Mouse (Mus musculus) brain, embryonic 14.5 days (tissue): Measurements from ENCODE around the gene Gtpbp2.

Source experiments
- CTCF ChIP-seq: fragments of 200-500 bp; IDR thresholded peaks from 2 replicates; pipeline ENCODE4 v1.5.1; 2012; ENCODE audit warnings: inconsistent platforms, mild to moderate bottlenecking, moderate library complexity, borderline replicate concordance; ENCODE audit not compliant: insufficient read depth, insufficient read length; ENCODE audit errors: extremely low read depth
- POLR2A ChIP-seq: fragments of 200-500 bp; IDR thresholded peaks from 2 replicates; pipeline ENCODE4 v1.6.1; 2012; ENCODE audit warnings: mild to moderate bottlenecking, inconsistent platforms, borderline replicate concordance; ENCODE audit not compliant: poor library complexity, insufficient read depth, insufficient read length, severe bottlenecking; ENCODE audit errors: extremely low read depth

GRCm38 (mm10) chr17:46165460-46165859 is 4.6 kb downstream of the Gtpbp2 start:
- TF ChIP-seq POLR2A (no peak), CTCF (no peak)
